Mouse (Mus musculus) lung, postnatal 0 days (tissue): ENCODE measurements at regions not wholly inside any gene's neighbourhood (a gene's known extent, or its start where the extent isn't known, plus 50 kb on each side); places are given as distances from the start of the nearest gene placed in this dataset.

Experiments
- CTCF ChIP-seq: IDR thresholded peaks from 2 replicates; pipeline ENCODE4 v1.5.1; 2016; ENCODE audit warnings: antibody characterized with exemption, mild to moderate bottlenecking
- EP300 ChIP-seq: IDR thresholded peaks from 2 replicates; pipeline ENCODE4 v1.6.1; 2016; ENCODE audit warnings: antibody characterized with exemption, mild to moderate bottlenecking, control low read depth

- TF ChIP-seq CTCF (no peak), EP300 (no peak)
Measured at GRCm38 (mm10) chr14:46606694-46607093, 153.6 kb upstream of the Cdkn3 start.
